Mouse (Mus musculus): ENCODE measurements around the gene Mcm5. TPM values are rescaled to one million over a fixed set of nuclear protein-coding genes. Genes with fewer than 3 reads are reported as not detected.

The Mcm5 gene
- polyA plus RNA-seq, 1 experiment from 2014 or later = 29.4 TPM

DNA sequence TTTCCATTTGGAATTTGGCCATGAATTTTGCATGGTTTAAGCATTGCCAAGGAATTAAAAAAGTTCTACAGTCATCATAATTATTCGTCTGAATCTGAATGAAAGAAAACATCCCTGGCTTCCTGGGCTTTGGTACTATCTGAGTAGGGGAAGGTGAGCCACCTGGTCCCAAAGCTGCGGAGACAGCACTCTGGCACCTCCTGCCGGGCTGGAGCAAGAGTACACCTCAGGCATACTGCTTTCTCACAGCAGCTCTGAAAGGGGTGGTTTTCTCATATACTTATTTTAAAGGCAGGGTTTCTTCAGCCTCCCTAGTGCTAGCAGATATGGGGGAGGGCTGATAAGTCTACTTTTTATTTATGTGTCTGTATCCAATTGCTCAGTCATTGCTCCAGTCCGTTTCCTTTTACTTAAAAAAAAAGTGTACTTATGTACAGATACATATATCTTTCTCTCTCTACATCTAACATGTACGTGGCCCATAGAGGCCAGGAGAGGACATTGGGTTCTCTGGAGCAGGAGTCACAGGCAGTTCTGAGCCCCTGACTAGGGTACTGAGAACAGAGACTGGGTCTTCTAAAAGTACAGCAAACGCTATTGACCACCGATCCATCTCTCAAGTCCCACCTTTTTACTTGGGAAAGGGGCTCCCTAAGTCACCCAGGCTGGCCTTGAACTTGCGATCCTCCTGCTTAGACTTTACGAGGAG lies 688 bp upstream of the Mcm5 start:
- Histone ChIP-seq H3K9ac (ENCODE audit: low read length) (peak overlapping the region; percentile 78), H3K27ac (replicated peaks) (peak overlapping the region; percentile 82), H3K27me3 (ENCODE audit: control insufficient read depth, insufficient read depth, low read length) (no peaks in the 10 kb centered on the region), H3K9me3 (ENCODE audit: control insufficient read depth, low read length) (no peaks in the 10 kb centered on the region), H3K36me3 (ENCODE audit: control insufficient read depth, insufficient read depth, low read length) (peaks cover 3% of the 10 kb centered on the region; the same call in 1 of the 2 replicates), H3K4me2 (replicated peaks; ENCODE audit: low read depth) (peak overlapping the region; percentile 93), H3K4me3 (ENCODE audit: low read depth, low read length) (peak overlapping the region; percentile 65), H3K4me1 (replicated peaks; ENCODE audit: control insufficient read depth, insufficient read depth) (peaks cover 4% of the 10 kb centered on the region; the same call in 1 of the 2 replicates)
- TF ChIP-seq EP300 (optimal IDR thresholded peaks at IDR 0.05) (no peak), CTCF (IDR thresholded peaks at IDR 0.05; ENCODE audit: low read depth) (peak; percentile 95)
- DNase-seq (ENCODE audit: low spot score) (peak; percentile 86), ATAC-seq (ENCODE audit: low FRiP score, low TSS enrichment) (peak; percentile 82)
- under 1% methylated on average over 9 of the region's 9 CpGs for WGBS

DNA sequence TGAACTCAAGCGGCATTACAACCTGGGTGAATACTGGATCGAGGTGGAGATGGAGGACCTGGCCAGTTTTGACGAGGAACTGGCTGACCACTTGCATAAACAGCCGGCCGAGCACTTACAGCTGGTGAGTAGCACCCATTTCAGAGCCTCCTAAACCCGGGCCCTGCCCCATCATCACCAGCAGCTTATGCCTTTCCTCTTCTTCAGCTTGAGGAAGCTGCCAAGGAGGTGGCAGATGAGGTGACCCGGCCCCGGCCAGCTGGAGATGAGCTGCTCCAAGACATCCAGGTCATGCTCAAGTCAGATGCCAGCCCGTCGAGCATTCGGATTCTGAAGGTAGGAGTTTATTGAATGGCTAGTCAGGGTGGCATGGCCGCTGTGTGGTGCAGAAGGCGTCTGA lies 724 bp downstream of the Mcm5 start:
- WGBS = 8% methylated on average over 13 of the region's 13 CpGs
- no peaks in the 10 kb centered on the region for H3K27me3 ChIP-seq (ENCODE audit: control insufficient read depth, insufficient read depth, low read length)
- no peak for DNase-seq (ENCODE audit: low spot score)
- H3K9me3 ChIP-seq (ENCODE audit: control insufficient read depth, low read length) = no peaks in the 10 kb centered on the region
- peak overlapping the region; percentile 93 for H3K4me2 ChIP-seq (replicated peaks; ENCODE audit: low read depth)
- ATAC-seq (ENCODE audit: low FRiP score, low TSS enrichment) = no peak
- peaks cover 4% of the 10 kb centered on the region; the same call in 1 of the 2 replicates for H3K4me1 ChIP-seq (replicated peaks; ENCODE audit: control insufficient read depth, insufficient read depth)
- peaks cover 6% of the 10 kb centered on the region; the same call in 1 of the 2 replicates for H3K36me3 ChIP-seq (ENCODE audit: control insufficient read depth, insufficient read depth, low read length)
- H3K27ac ChIP-seq (replicated peaks) = no peak overlapping the region
- H3K9ac ChIP-seq (ENCODE audit: low read length) = peak overlapping the region; percentile 64
- H3K4me3 ChIP-seq (ENCODE audit: low read depth, low read length) = peak overlapping the region; percentile 65
- TF ChIP-seq CTCF (IDR thresholded peaks at IDR 0.05; ENCODE audit: low read depth) (no peak), EP300 (optimal IDR thresholded peaks at IDR 0.05) (no peak)

DNA sequence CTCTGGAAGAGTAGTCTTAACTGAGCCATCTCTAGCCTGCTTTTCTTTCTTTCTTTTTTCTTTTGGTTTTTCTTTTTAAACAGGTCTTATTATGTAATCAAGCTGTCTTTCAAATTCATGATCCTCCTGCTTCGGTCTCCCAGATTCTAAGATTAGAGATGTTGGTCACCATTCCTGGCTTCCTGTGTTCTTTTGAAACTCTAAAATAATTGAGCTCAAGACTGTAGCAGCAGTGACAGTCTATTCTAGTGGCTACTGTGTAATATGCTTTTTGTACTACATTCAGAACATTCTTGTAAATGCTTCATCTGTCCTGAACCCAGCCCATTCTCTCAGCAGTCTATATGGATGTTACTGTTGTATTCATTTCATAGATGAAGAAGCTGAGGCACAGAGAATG lies 9.1 kb downstream of the Mcm5 start:
- Histone ChIP-seq H3K4me2 (replicated peaks; ENCODE audit: low read depth) (no peak overlapping the region), H3K9ac (ENCODE audit: low read length) (no peak overlapping the region), H3K4me3 (ENCODE audit: low read depth, low read length) (no peak overlapping the region), H3K36me3 (ENCODE audit: control insufficient read depth, insufficient read depth, low read length) (peaks cover 17% of the 10 kb centered on the region), H3K9me3 (ENCODE audit: control insufficient read depth, low read length) (no peaks in the 10 kb centered on the region), H3K27me3 (ENCODE audit: control insufficient read depth, insufficient read depth, low read length) (no peaks in the 10 kb centered on the region), H3K4me1 (replicated peaks; ENCODE audit: control insufficient read depth, insufficient read depth) (no peaks in the 10 kb centered on the region), H3K27ac (replicated peaks) (no peak overlapping the region)
- no peak for TF ChIP-seq CTCF (IDR thresholded peaks at IDR 0.05; ENCODE audit: low read depth)
- TF ChIP-seq EP300 (optimal IDR thresholded peaks at IDR 0.05) = no peak
- ATAC-seq (ENCODE audit: low FRiP score, low TSS enrichment) = no peak
- 83% methylated on average over 1 of the region's 1 CpGs for WGBS
- no peak for DNase-seq (ENCODE audit: low spot score)

DNA sequence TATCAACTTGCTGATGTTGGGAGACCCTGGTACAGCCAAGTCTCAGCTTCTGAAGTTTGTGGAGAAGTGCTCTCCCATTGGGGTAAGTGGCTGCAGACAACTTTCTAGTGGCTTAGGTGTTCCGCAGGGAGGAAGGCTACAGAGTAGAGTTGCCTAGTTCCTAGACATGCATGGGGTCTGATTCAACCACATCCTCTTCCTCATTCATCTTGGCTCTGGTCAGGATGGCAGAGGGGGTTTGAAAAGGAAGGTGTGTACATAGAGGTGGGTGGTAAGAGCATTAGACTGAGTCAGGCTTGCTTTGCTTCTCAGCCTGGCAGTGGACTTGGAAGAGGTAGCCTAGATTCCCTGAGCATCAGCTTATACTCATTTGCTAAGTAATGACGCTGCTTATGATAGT lies 9.9 kb downstream of the Mcm5 start:
- ATAC-seq (ENCODE audit: low FRiP score, low TSS enrichment) (no peak), DNase-seq (ENCODE audit: low spot score) (no peak)
- Histone ChIP-seq H3K4me3 (ENCODE audit: low read depth, low read length) (no peak overlapping the region), H3K4me2 (replicated peaks; ENCODE audit: low read depth) (no peak overlapping the region), H3K9me3 (ENCODE audit: control insufficient read depth, low read length) (no peaks in the 10 kb centered on the region), H3K4me1 (replicated peaks; ENCODE audit: control insufficient read depth, insufficient read depth) (no peaks in the 10 kb centered on the region), H3K27me3 (ENCODE audit: control insufficient read depth, insufficient read depth, low read length) (no peaks in the 10 kb centered on the region), H3K36me3 (ENCODE audit: control insufficient read depth, insufficient read depth, low read length) (peaks cover 15% of the 10 kb centered on the region), H3K9ac (ENCODE audit: low read length) (no peak overlapping the region), H3K27ac (replicated peaks) (no peak overlapping the region)
- WGBS = 92% methylated on average over 2 of the region's 2 CpGs
- TF ChIP-seq CTCF (IDR thresholded peaks at IDR 0.05; ENCODE audit: low read depth) (no peak), EP300 (optimal IDR thresholded peaks at IDR 0.05) (no peak)

DNA sequence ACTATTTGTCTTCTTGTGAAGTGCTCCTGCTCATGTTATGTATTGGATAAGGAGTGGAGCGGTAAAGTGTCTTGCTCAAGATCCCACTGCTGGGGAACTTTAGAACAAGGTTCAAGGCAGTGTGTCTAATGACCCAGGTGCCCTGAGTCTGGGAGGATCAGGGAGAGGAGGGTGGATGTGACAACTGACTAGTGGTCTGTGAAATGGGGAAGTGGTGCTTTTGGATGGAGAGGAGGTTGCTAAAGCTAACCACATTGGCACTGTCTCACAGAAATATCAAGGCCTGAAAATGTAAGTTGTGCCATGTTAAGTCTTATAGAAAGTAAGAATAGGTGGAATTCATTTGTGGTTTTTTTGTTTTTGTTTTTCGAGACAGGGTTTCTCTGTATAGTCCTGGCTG lies 10.4 kb downstream of the Mcm5 start:
- H3K36me3 ChIP-seq (ENCODE audit: control insufficient read depth, insufficient read depth, low read length) = peaks cover 14% of the 10 kb centered on the region
- no peak overlapping the region for H3K27ac ChIP-seq (replicated peaks)
- H3K4me1 ChIP-seq (replicated peaks; ENCODE audit: control insufficient read depth, insufficient read depth) = no peaks in the 10 kb centered on the region
- ATAC-seq (ENCODE audit: low FRiP score, low TSS enrichment) = no peak
- TF ChIP-seq CTCF (IDR thresholded peaks at IDR 0.05; ENCODE audit: low read depth) = no peak
- no peak for TF ChIP-seq EP300 (optimal IDR thresholded peaks at IDR 0.05)
- H3K4me2 ChIP-seq (replicated peaks; ENCODE audit: low read depth) = no peak overlapping the region
- DNase-seq (ENCODE audit: low spot score) = no peak
- H3K27me3 ChIP-seq (ENCODE audit: control insufficient read depth, insufficient read depth, low read length) = no peaks in the 10 kb centered on the region
- no peak overlapping the region for H3K9ac ChIP-seq (ENCODE audit: low read length)
- no peaks in the 10 kb centered on the region for H3K9me3 ChIP-seq (ENCODE audit: control insufficient read depth, low read length)
- 93% methylated on average over 2 of the region's 2 CpGs for WGBS
- no peak overlapping the region for H3K4me3 ChIP-seq (ENCODE audit: low read depth, low read length)

DNA sequence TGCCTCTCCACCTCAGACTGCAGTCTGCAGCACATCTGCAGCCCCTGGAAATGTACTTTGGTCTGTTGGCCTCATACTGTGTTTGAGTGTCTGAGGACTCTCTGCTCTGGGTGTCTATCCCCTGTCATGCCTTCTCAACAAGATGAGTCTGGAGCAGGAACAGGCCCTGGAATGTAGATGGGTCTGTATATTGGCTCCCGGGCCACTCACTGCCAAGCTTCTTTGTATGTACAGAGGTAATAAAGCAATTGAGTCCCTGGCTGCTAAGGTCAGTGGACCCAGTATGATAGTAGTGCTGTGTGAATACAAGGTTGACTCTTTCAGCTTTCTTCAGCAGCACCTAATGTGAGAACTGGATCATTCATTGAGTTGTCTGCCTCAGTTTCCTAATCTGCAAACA lies 18.0 kb downstream of the Mcm5 start:
- DNase-seq (ENCODE audit: low spot score) (no peak), ATAC-seq (ENCODE audit: low FRiP score, low TSS enrichment) (no peak)
- H3K36me3 ChIP-seq (ENCODE audit: control insufficient read depth, insufficient read depth, low read length) = 0 out of 2 replicates have a peak, but pooled peaks cover 6% of the 10 kb centered on the region
- no peak overlapping the region for H3K9ac ChIP-seq (ENCODE audit: low read length)
- H3K4me1 ChIP-seq (replicated peaks; ENCODE audit: control insufficient read depth, insufficient read depth) = no peaks in the 10 kb centered on the region
- no peaks in the 10 kb centered on the region for H3K9me3 ChIP-seq (ENCODE audit: control insufficient read depth, low read length)
- H3K4me3 ChIP-seq (ENCODE audit: low read depth, low read length) = no peak overlapping the region
- TF ChIP-seq CTCF (IDR thresholded peaks at IDR 0.05; ENCODE audit: low read depth) (no peak), EP300 (optimal IDR thresholded peaks at IDR 0.05) (no peak)
- 90% methylated on average over 1 of the region's 1 CpGs for WGBS
- no peaks in the 10 kb centered on the region for H3K27me3 ChIP-seq (ENCODE audit: control insufficient read depth, insufficient read depth, low read length)
- H3K27ac ChIP-seq (replicated peaks) = no peak overlapping the region
- H3K4me2 ChIP-seq (replicated peaks; ENCODE audit: low read depth) = no peak overlapping the region
